Mouse (Mus musculus) heart, embryonic 15.5 days (tissue): Measurements from ENCODE around the gene Hhip. TPM values are rescaled to one million over a fixed set of nuclear protein-coding genes. Genes with fewer than 3 reads are reported as not detected.

ENCODE experiments used
- ATAC-seq: fragments of 200-750 bp; cut with Nextera tagmentation; replicated peaks from 2 replicates; pipeline ENCODE4 v1.8.0; 2017; ENCODE audit warnings: low read depth, moderate TSS enrichment; ENCODE audit not compliant: insufficient number of reproducible peaks, insufficient read depth, low FRiP score
- H3K27ac ChIP-seq: fragments of 300-500 bp; sonication (generic); 2 replicates; pipeline ENCODE4 v1.5.1; 2015; ENCODE audit warnings: mild to moderate bottlenecking, inconsistent platforms
- H3K27me3 ChIP-seq: fragments of 300-500 bp; sonication (generic); 2 replicates; pipeline ENCODE4 v1.6.1; 2015; ENCODE audit warnings: inconsistent platforms
- H3K36me3 ChIP-seq: fragments of 300-500 bp; sonication (generic); 2 replicates; pipeline ENCODE4 v1.6.1; 2015; ENCODE audit warnings: mild to moderate bottlenecking, inconsistent platforms
- H3K4me1 ChIP-seq: fragments of 300-500 bp; sonication (generic); replicated peaks from 2 replicates; pipeline ENCODE4 v1.6.1; 2015; ENCODE audit warnings: inconsistent platforms
- H3K4me2 ChIP-seq: fragments of 300-500 bp; sonication (generic); 2 replicates; pipeline ENCODE4 v1.6.1; 2015; ENCODE audit warnings: inconsistent platforms, mild to moderate bottlenecking, moderate library complexity
- H3K4me3 ChIP-seq: fragments of 300-500 bp; sonication (generic); 2 replicates; pipeline ENCODE4 v1.5.1; 2015; ENCODE audit warnings: mild to moderate bottlenecking, inconsistent platforms
- H3K9ac ChIP-seq: fragments of 300-500 bp; sonication (generic); 2 replicates; pipeline ENCODE4 v1.6.1; 2015; ENCODE audit warnings: mild to moderate bottlenecking, inconsistent platforms
- H3K9me3 ChIP-seq: fragments of 300-500 bp; sonication (generic); replicated peaks from 2 replicates; pipeline ENCODE4 v1.6.1; 2016; ENCODE audit warnings: inconsistent platforms
- WGBS: fragments of 180-500 bp; shearing (Covaris S2); methylation state at CpG from one replicate; pipeline ENCODE4 v1.1.7; 2015; ENCODE audit warnings: mixed read lengths; 5-methylcytosine and 5-hydroxymethylcytosine counted together
- polyA plus RNA-seq: library from polyadenylated mRNA; unstranded; fragments of >200 nt; fragmentation: Nextera tagmentation; extraction: Ambion mirVana; gene quantifications from 2 replicates; pipeline ENCODE4 v1.2.1, GENCODE M21; 2015

Hhip gene
- polyA plus RNA-seq, 1 experiment from 2014 or later, result 1.8 TPM

DNA sequence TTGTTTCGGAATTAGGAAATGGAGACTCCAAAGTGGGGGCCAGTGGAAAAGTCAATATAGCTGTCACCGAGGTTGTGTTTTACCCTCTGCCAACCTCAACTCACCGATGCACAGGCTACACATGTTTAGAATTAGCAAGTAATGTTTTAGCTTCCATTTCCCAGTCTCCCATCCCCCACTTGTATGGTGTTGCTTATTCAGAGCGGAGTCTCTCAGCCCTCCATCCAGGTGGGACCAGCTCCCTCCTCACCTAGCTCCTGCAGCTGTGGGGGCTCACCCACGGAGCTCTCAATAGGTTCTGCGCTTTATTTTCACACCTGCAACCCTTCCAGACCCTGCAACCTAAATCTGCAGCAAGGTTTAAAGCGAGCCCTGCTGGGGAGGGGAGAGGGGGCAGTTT lies 140.6 kb downstream of the Hhip start:
- Histone ChIP-seq H3K4me2 (no peak overlapping the region), H3K36me3 (no peaks in the 10 kb centered on the region), H3K9me3 (no peaks in the 10 kb centered on the region), H3K27me3 (no peaks in the 10 kb centered on the region), H3K27ac (no peak overlapping the region), H3K9ac (no peak overlapping the region), H3K4me1 (no peaks in the 10 kb centered on the region), H3K4me3 (no peak overlapping the region)
- no peak for ATAC-seq
- 57% methylated on average over 7 of the region's 7 CpGs for WGBS
